Mouse (Mus musculus): Measurements from ENCODE around the gene Prr9. TPM values are rescaled to one million over a fixed set of nuclear protein-coding genes. Genes with fewer than 3 reads are reported as not detected.

The Prr9 gene
- polyA plus RNA-seq, 1 experiment, result not detected

DNA sequence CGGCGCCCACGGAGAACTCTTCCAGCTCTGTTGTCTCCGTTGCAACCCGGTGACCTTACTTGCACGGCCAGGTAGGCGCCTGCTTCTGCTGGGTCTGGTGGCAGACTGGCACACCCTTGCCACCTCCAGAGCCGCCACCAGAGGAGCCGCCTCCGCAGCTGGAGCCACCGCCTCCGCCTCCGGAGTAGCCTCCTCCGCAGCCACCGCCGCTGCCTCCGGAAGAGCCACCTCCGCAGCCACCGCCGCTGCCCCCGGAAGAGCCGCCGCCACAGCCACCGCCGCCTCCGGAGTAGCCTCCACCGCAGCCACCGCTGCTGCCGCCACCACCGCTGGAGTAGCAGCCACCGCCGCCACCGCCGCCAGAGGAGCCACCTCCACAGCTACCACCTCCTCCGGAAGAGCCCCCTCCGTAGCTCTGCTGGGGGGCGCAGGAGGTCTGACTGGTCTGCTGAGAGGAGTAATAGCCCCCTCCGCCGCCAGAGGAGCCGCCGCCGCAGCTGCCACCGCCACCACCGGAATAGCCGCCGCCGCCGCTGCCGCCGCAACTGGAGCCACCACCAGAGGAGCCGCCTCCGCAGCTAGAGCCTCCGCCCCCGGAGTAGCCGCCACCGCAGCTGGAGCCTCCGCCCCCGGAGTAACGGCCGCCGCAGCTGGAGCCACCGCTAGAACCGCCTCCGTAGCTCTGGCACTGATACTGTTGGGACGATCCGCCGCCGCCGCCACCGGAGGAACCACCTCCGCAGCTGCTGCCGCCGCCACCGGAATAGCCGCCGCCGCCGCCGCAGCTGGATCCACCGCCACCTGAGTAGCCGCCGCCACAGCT is 43.1 kb downstream of the Prr9 start:
- H3K36me3 ChIP-seq (ENCODE audit: control insufficient read depth, insufficient read depth, low read length), result no peaks in the 10 kb centered on the region
- H3K27ac ChIP-seq (ENCODE audit: insufficient read depth, low read length), result 0 out of 2 replicates have a peak overlapping the region, but pooled peaks have one; percentile 4
- peaks cover 25% of the 10 kb centered on the region for H3K27me3 ChIP-seq (ENCODE audit: control insufficient read depth, insufficient read depth, low read length)
- TF ChIP-seq CTCF (IDR thresholded peaks at IDR 0.05; ENCODE audit: extremely low read depth, insufficient read depth, insufficient read length, insufficient replicate concordance) (no peak), POLR2A (IDR thresholded peaks at IDR 0.05; ENCODE audit: low read depth, low read length) (no peak)
- peak in 1 of 2 experiments; percentile 5 for DNase-seq (ENCODE audit: low read depth in 1 of 2, low spot score in 2 of 2)
- WGBS, result 2% methylated on average over 71 of the region's 82 CpGs
- peak overlapping the region; percentile 54 for H3K4me3 ChIP-seq (ENCODE audit: extremely low read depth, insufficient read depth, insufficient read length)
- H3K4me1 ChIP-seq (ENCODE audit: control insufficient read depth, insufficient read depth, insufficient read length), result peaks cover 7% of the 10 kb centered on the region; the same call in 1 of the 2 replicates

Other genes with a start within 250 kb of the Prr9 start
- gene Pglyrp3, start 109.4 kb downstream of the Prr9 start, polyA plus RNA-seq (2012; rRNA removed), result not detected in 2 replicates
- gene Lor, start 40.8 kb downstream of the Prr9 start, polyA plus RNA-seq (2012; rRNA removed), result 0.07 and 0.09 TPM in 2 replicates
- not detected in 2 replicates for gene Lelp1, start 18.8 kb upstream of the Prr9 start, polyA plus RNA-seq (2012; rRNA removed)
- gene Sprr2a1, start 91.9 kb upstream of the Prr9 start, polyA plus RNA-seq (2012; rRNA removed), result not detected in 2 replicates
- 1.1 and 1.3 TPM in 2 replicates for gene Sprr2a2, start 92.0 kb upstream of the Prr9 start, polyA plus RNA-seq (2012; rRNA removed)
- not detected in 2 replicates for gene Sprr2a3, start 161.5 kb upstream of the Prr9 start, polyA plus RNA-seq (2012; rRNA removed)
- gene Sprr2b, start 192.7 kb upstream of the Prr9 start, polyA plus RNA-seq (2012; rRNA removed), result not detected in 2 replicates
- gene Sprr2d, start 215.2 kb upstream of the Prr9 start, polyA plus RNA-seq (2012; rRNA removed), result not detected in 2 replicates
- not detected in 2 replicates for gene Sprr2e, start 228.2 kb upstream of the Prr9 start, polyA plus RNA-seq (2012; rRNA removed)
- not detected in 2 replicates for gene Sprr2f, start 241.2 kb upstream of the Prr9 start, polyA plus RNA-seq (2012; rRNA removed)

Data from spleen, adult 2 months (tissue).